Mouse (Mus musculus): Measurements from ENCODE around the gene Crmp1. TPM values are rescaled to one million over a fixed set of nuclear protein-coding genes. Genes with fewer than 3 reads are reported as not detected.

Crmp1 gene
- polyA plus RNA-seq, 1 experiment from 2014 or later, result 11.8 TPM

DNA sequence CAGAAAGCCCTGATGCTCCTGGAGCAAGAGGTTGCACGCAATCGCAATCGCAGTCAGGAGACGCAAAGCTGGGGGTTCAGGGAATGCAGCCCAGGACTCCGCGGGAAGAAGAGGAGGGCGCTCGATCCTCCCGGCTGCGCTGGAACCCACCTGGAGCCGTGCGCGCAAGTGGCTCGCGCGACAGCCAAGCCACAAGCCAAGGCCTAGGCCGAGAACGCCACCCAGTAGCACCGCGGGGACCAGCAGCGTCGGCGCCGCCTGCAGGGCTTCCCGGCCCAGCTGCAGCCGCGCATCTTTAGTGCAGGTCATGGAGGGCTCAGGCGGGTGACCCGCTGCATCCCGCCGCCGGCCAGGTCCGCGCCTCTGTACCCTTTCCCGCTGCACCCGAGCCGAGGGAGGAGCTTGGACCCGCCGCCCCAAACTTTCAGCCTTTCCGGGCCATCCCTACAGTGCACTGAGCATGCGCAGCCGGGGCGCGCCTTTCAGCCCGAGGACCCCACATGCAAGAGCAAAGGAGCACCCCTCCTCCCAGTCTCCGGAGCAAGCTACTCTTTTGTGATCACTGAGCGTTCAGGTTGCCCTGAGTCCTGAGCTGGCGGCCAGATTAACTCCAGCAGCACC is 94.9 kb downstream of the Crmp1 start, which contains the start of gene Evc:
Evc (minus strand) TSS at position 410 of the 621 bp plus-strand sequence.
- peak within 1 kb of the TSS; percentile 99 for H3K4me2 ChIP-seq
- H3K4me1 ChIP-seq (replicated peaks), result peaks cover 41% of the 10 kb centered on the region
- no peak within 1 kb of the TSS for H3K27ac ChIP-seq (ENCODE audit: poor library complexity, severe bottlenecking)
- WGBS, result under 1% methylated on average over 47 of the region's 48 CpGs
- 0 out of 2 replicates have a peak, but pooled peaks cover 4% of the 10 kb centered on the region for H3K36me3 ChIP-seq
- H3K4me3 ChIP-seq, result peak within 1 kb of the TSS; percentile 75
- peak within 1 kb of the TSS; percentile 79 for H3K9ac ChIP-seq
- no peaks in the 10 kb centered on the region for H3K9me3 ChIP-seq (replicated peaks)
- ATAC-seq (ENCODE audit: insufficient number of reproducible peaks, low FRiP score), result peak; percentile 36
- peaks cover 4% of the 10 kb centered on the region; the same call in 1 of the 2 replicates for H3K27me3 ChIP-seq (replicated peaks)

- H3K36me3 ChIP-seq, result 0 out of 2 replicates have a peak, but pooled peaks cover 7% of the 10 kb centered on the region
- H3K4me3 ChIP-seq, result peak overlapping the region; percentile 65; the same call in 1 of the 2 replicates
- H3K27ac ChIP-seq (ENCODE audit: poor library complexity, severe bottlenecking), result 0 out of 2 replicates have a peak overlapping the region, but pooled peaks have one; percentile 47
- 39% methylated on average over 3 of the region's 3 CpGs for WGBS
- H3K9ac ChIP-seq, result peak overlapping the region; percentile 72
- peaks cover 41% of the 10 kb centered on the region for H3K4me1 ChIP-seq (replicated peaks)
- ATAC-seq (ENCODE audit: insufficient number of reproducible peaks, low FRiP score), result no peak
- H3K4me2 ChIP-seq, result peak overlapping the region; percentile 99
- peaks cover 4% of the 10 kb centered on the region; the same call in 1 of the 2 replicates for H3K27me3 ChIP-seq (replicated peaks)
- H3K9me3 ChIP-seq (replicated peaks), result no peaks in the 10 kb centered on the region
Measured at GRCm38 (mm10) chr5:37337696-37338095, 96.0 kb downstream of the Crmp1 start.

DNA sequence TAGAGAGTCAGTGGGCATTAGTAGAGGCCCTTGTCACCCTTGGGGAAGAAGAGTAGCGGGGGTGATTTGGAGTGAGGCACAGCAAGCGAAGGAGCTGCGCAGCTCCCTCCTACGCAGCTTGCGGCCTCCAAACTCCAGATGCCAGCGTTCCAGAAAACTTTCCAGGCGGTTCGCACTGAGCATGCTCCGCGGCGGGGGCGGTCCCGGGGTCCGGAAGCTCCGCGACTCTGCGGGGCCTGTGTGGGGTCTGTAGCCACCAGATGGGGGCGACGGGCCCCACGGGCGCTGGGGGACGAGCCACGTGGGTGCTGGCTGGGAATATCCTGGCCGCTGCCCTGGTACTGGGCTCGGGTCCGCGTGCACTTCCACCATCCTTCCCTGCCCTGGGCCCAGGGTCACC is 96.5 kb downstream of the Crmp1 start, which contains the start of gene Evc2:
Evc2 (plus strand) TSS at position 212 of the 400 bp plus-strand sequence.
- peak within 1 kb of the TSS; percentile 79 for H3K9ac ChIP-seq
- peak within 1 kb of the TSS; percentile 99 for H3K4me2 ChIP-seq
- under 1% methylated on average over 27 of the region's 27 CpGs for WGBS
- H3K4me1 ChIP-seq (replicated peaks), result peaks cover 41% of the 10 kb centered on the region
- peaks cover 4% of the 10 kb centered on the region; the same call in 1 of the 2 replicates for H3K27me3 ChIP-seq (replicated peaks)
- H3K27ac ChIP-seq (ENCODE audit: poor library complexity, severe bottlenecking), result 0 out of 2 replicates have a peak within 1 kb of the TSS, but pooled peaks have one; percentile 47
- ATAC-seq (ENCODE audit: insufficient number of reproducible peaks, low FRiP score), result peak; percentile 76
- 0 out of 2 replicates have a peak, but pooled peaks cover 7% of the 10 kb centered on the region for H3K36me3 ChIP-seq
- H3K4me3 ChIP-seq, result peak within 1 kb of the TSS; percentile 75
- H3K9me3 ChIP-seq (replicated peaks), result no peaks in the 10 kb centered on the region

Other genes with a start within 250 kb of the Crmp1 start
- gene Gm1043, start 156.6 kb upstream of the Crmp1 start, polyA plus RNA-seq (2016; fragmentation: Nextera tagmentation; extraction: Ambion mirVana), result not detected in 2 replicates
- 6.4 and 7.9 TPM in 2 replicates for gene Evc, start 95.0 kb downstream of the Crmp1 start, polyA plus RNA-seq (2016; fragmentation: Nextera tagmentation; extraction: Ambion mirVana)
- gene Evc2, start 96.6 kb downstream of the Crmp1 start, polyA plus RNA-seq (2016; fragmentation: Nextera tagmentation; extraction: Ambion mirVana), result 11.6 and 12.2 TPM in 2 replicates